ENCODE assay signal across 11 mouse cellular contexts in genomic region chr9:35439062-35439442, GRCm38 (mm10). TPM values are rescaled to one million over a fixed set of nuclear protein-coding genes. Genes with fewer than 3 reads are reported as not detected.
DNase-seq lines count a peak whose midpoint lies in the region; ATAC-seq lines count a peak whose summit lies in the region.
"Had no signal": no experiment of that assay in that cellular context is flagged by ENCODE, and none has a peak within 500 bp of the region (broad histone marks: within the 10 kb centered on the region; RNA-seq: fewer than 3 reads in every experiment).

No protein-coding gene starts in this region.

- WGBS in forebrain, embryonic 14.5 days, result 48% methylated on average over 6 of the region's 6 CpGs
- 86% methylated on average over 6 of the region's 6 CpGs for WGBS in forebrain, embryonic 10.5 days

- peak; percentile 67 for DNase-seq in forebrain, embryonic 14.5 days (ENCODE audit: low spot score)
- no peak for DNase-seq in forebrain, embryonic 10.5 days (ENCODE audit: extremely low spot score, low spot score)
- peak; percentile 82 to 87 for DNase-seq in right cerebral cortex, adult 2 months (ENCODE audit: low spot score in 2 of 2)
- no peak for DNase-seq in right cerebral cortex, postnatal 14 days
- DNase-seq in layer of hippocampus, adult 9-11 months, result peak; percentile 91
- no peak for DNase-seq in gastrocnemius, postnatal 14 days
- no peak for DNase-seq in adipocyte (ENCODE audit: low spot score)
- DNase-seq in gastrocnemius, postnatal 10 days, result no peak
- DNase-seq: gastrocnemius, adult 2 months; kidney, adult 18-20 months had no signal

- no peak overlapping the region for H3K27ac ChIP-seq in forebrain, embryonic 14.5 days (ENCODE audit: low read depth, low read length)
- no peak overlapping the region for H3K27ac ChIP-seq in forebrain, embryonic 10.5 days
- H3K27ac ChIP-seq: gastrocnemius, adult 2 months had no signal

- H3K27me3 ChIP-seq in forebrain, embryonic 14.5 days (replicated peaks; ENCODE audit: control insufficient read depth, insufficient read depth, low read length), result no peaks in the 10 kb centered on the region
- peaks cover 60% of the 10 kb centered on the region for H3K27me3 ChIP-seq in forebrain, embryonic 10.5 days (ENCODE audit: poor library complexity, severe bottlenecking)

- peaks cover 45% of the 10 kb centered on the region for H3K4me1 ChIP-seq in forebrain, embryonic 14.5 days (ENCODE audit: control insufficient read depth, insufficient read depth, low read length)
- peaks cover 73% of the 10 kb centered on the region for H3K4me1 ChIP-seq in forebrain, embryonic 10.5 days
- H3K4me1 ChIP-seq: megakaryocyte, embryonic 14.5 days had no signal

- no peaks in the 10 kb centered on the region for H3K9me3 ChIP-seq in forebrain, embryonic 14.5 days (replicated peaks; ENCODE audit: control insufficient read depth, low read length)
- no peaks in the 10 kb centered on the region for H3K9me3 ChIP-seq in forebrain, embryonic 10.5 days
- H3K9me3 ChIP-seq: megakaryocyte, embryonic 14.5 days had no signal

- intact Hi-C loops in gastrocnemius, postnatal 14 days (cut with DNase I; ENCODE audit: low total_unique reads), result no loop called here

- H3K4me2 ChIP-seq in forebrain, embryonic 14.5 days (ENCODE audit: low read length), result no peak overlapping the region

- no peaks in the 10 kb centered on the region for H3K36me3 ChIP-seq in forebrain, embryonic 14.5 days (ENCODE audit: control insufficient read depth, insufficient read depth, low read length)
- H3K36me3 ChIP-seq in forebrain, embryonic 10.5 days (replicated peaks), result peaks cover 11% of the 10 kb centered on the region; the same call in 1 of the 2 replicates

- H3K9ac ChIP-seq in forebrain, embryonic 14.5 days (ENCODE audit: low read length), result no peak overlapping the region

- ATAC-seq in forebrain, embryonic 14.5 days, result no peak

- H3K4me3 ChIP-seq in forebrain, embryonic 14.5 days (ENCODE audit: low read depth, low read length), result no peak overlapping the region
- no peak overlapping the region for H3K4me3 ChIP-seq in forebrain, embryonic 10.5 days
- H3K4me3 ChIP-seq: gastrocnemius, adult 2 months; megakaryocyte, embryonic 14.5 days had no signal

RNA-seq across cellular contexts. Expression of gene Cdon, which starts 18.1 kb away (rescaled TPM):
- polyA plus RNA-seq in forebrain, embryonic 14.5 days (2014; fragmentation: Nextera tagmentation; extraction: Ambion mirVana), result 10.5 and 11.0 TPM in 2 replicates
- 13.4 and 16.2 TPM in 2 replicates for polyA plus RNA-seq in forebrain, embryonic 10.5 days (2016; fragmentation: Nextera tagmentation; extraction: Ambion mirVana)
- total RNA-seq in gastrocnemius, postnatal 14 days (2021), result 10 to 100 TPM; 17.7 to 21.7 TPM
- total RNA-seq in gastrocnemius, postnatal 10 days (2021), result 10 to 100 TPM; 29.5 to 37.8 TPM

Comparison
In these comparisons a context has a peak if more than half of its experiments do, and no peak if none do; other contexts are left out.
1. DNase-seq: peak in forebrain, embryonic 14.5 days (single experiment), right cerebral cortex, adult 2 months (2 of 2) and layer of hippocampus, adult 9-11 months (single experiment); none in forebrain, embryonic 10.5 days (single experiment), right cerebral cortex, postnatal 14 days (single experiment), gastrocnemius, postnatal 14 days (single experiment), adipocyte (single experiment) and gastrocnemius, postnatal 10 days (single experiment).